Mouse (Mus musculus): Measurements from ENCODE around the gene Daam1. TPM values are rescaled to one million over a fixed set of nuclear protein-coding genes. Genes with fewer than 3 reads are reported as not detected.

The Daam1 gene
- polyA plus RNA-seq, 1 experiment from 2014 or later, result 8.5 TPM

GRCm38 (mm10) chr12:71954180-71954935 lies 123.5 kb downstream of the Daam1 start:
- DNase-seq (ENCODE audit: low spot score) (no peak), ATAC-seq (ENCODE audit: insufficient number of reproducible peaks, low FRiP score, low TSS enrichment, low read depth) (no peak)
- Histone ChIP-seq H3K4me3 (ENCODE audit: low read depth, low read length) (no peak overlapping the region), H3K4me2 (ENCODE audit: low read depth, severe bottlenecking) (no peak overlapping the region), H3K4me1 (ENCODE audit: control insufficient read depth, insufficient read depth, low read length) (no peaks in the 10 kb centered on the region), H3K9me3 (ENCODE audit: control insufficient read depth, low read length) (no peaks in the 10 kb centered on the region), H3K27me3 (ENCODE audit: control insufficient read depth, insufficient read depth, low read length) (no peaks in the 10 kb centered on the region), H3K9ac (ENCODE audit: low read length) (no peak overlapping the region), H3K36me3 (ENCODE audit: control insufficient read depth, insufficient read depth, low read length) (no peaks in the 10 kb centered on the region; the same call in 1 of the 2 replicates), H3K27ac (replicated peaks; ENCODE audit: low read depth, low read length) (no peak overlapping the region)
- WGBS, result 73% methylated on average over 5 of the region's 5 CpGs

GRCm38 (mm10) chr12:71956980-71957379 lies 126.1 kb downstream of the Daam1 start:
- Histone ChIP-seq H3K27ac (replicated peaks; ENCODE audit: low read depth, low read length) (no peak overlapping the region), H3K4me2 (ENCODE audit: low read depth, severe bottlenecking) (no peak overlapping the region), H3K9me3 (ENCODE audit: control insufficient read depth, low read length) (no peaks in the 10 kb centered on the region), H3K4me1 (ENCODE audit: control insufficient read depth, insufficient read depth, low read length) (no peaks in the 10 kb centered on the region), H3K4me3 (ENCODE audit: low read depth, low read length) (no peak overlapping the region), H3K9ac (ENCODE audit: low read length) (no peak overlapping the region), H3K27me3 (ENCODE audit: control insufficient read depth, insufficient read depth, low read length) (no peaks in the 10 kb centered on the region), H3K36me3 (ENCODE audit: control insufficient read depth, insufficient read depth, low read length) (no peaks in the 10 kb centered on the region; the same call in 1 of the 2 replicates)
- DNase-seq (ENCODE audit: low spot score) (no peak), ATAC-seq (ENCODE audit: insufficient number of reproducible peaks, low FRiP score, low TSS enrichment, low read depth) (no peak)
- 63% methylated on average over 6 of the region's 6 CpGs for WGBS

GRCm38 (mm10) chr12:71957496-71957895 lies 126.6 kb downstream of the Daam1 start:
- Histone ChIP-seq H3K36me3 (ENCODE audit: control insufficient read depth, insufficient read depth, low read length) (no peaks in the 10 kb centered on the region; the same call in 1 of the 2 replicates), H3K27ac (replicated peaks; ENCODE audit: low read depth, low read length) (no peak overlapping the region), H3K9me3 (ENCODE audit: control insufficient read depth, low read length) (no peaks in the 10 kb centered on the region), H3K4me3 (ENCODE audit: low read depth, low read length) (no peak overlapping the region), H3K4me1 (ENCODE audit: control insufficient read depth, insufficient read depth, low read length) (no peaks in the 10 kb centered on the region), H3K9ac (ENCODE audit: low read length) (no peak overlapping the region), H3K27me3 (ENCODE audit: control insufficient read depth, insufficient read depth, low read length) (no peaks in the 10 kb centered on the region), H3K4me2 (ENCODE audit: low read depth, severe bottlenecking) (no peak overlapping the region)
- 69% methylated on average over 5 of the region's 5 CpGs for WGBS
- DNase-seq (ENCODE audit: low spot score) (no peak), ATAC-seq (ENCODE audit: insufficient number of reproducible peaks, low FRiP score, low TSS enrichment, low read depth) (no peak)

- 54% methylated on average over 6 of the region's 6 CpGs for WGBS
- no peaks in the 10 kb centered on the region for H3K4me1 ChIP-seq (ENCODE audit: control insufficient read depth, insufficient read depth, low read length)
- no peaks in the 10 kb centered on the region for H3K36me3 ChIP-seq (ENCODE audit: control insufficient read depth, insufficient read depth, low read length)
- DNase-seq (ENCODE audit: low spot score) (no peak), ATAC-seq (ENCODE audit: insufficient number of reproducible peaks, low FRiP score, low TSS enrichment, low read depth) (no peak)
- no peak overlapping the region for H3K27ac ChIP-seq (replicated peaks; ENCODE audit: low read depth, low read length)
- no peak overlapping the region for H3K4me2 ChIP-seq (ENCODE audit: low read depth, severe bottlenecking)
- no peak overlapping the region for H3K4me3 ChIP-seq (ENCODE audit: low read depth, low read length)
- H3K27me3 ChIP-seq (ENCODE audit: control insufficient read depth, insufficient read depth, low read length), result no peaks in the 10 kb centered on the region
- H3K9ac ChIP-seq (ENCODE audit: low read length), result no peak overlapping the region
- H3K9me3 ChIP-seq (ENCODE audit: control insufficient read depth, low read length), result no peaks in the 10 kb centered on the region
Observed at GRCm38 (mm10) chr12:71959351-71959991, 128.6 kb downstream of the Daam1 start.

- Histone ChIP-seq H3K4me2 (ENCODE audit: low read depth, severe bottlenecking) (no peak overlapping the region), H3K27ac (replicated peaks; ENCODE audit: low read depth, low read length) (no peak overlapping the region), H3K9me3 (ENCODE audit: control insufficient read depth, low read length) (no peaks in the 10 kb centered on the region), H3K27me3 (ENCODE audit: control insufficient read depth, insufficient read depth, low read length) (no peaks in the 10 kb centered on the region), H3K4me1 (ENCODE audit: control insufficient read depth, insufficient read depth, low read length) (no peaks in the 10 kb centered on the region), H3K9ac (ENCODE audit: low read length) (no peak overlapping the region), H3K4me3 (ENCODE audit: low read depth, low read length) (no peak overlapping the region), H3K36me3 (ENCODE audit: control insufficient read depth, insufficient read depth, low read length) (no peaks in the 10 kb centered on the region)
- ATAC-seq (ENCODE audit: insufficient number of reproducible peaks, low FRiP score, low TSS enrichment, low read depth), result no peak
- WGBS, result 99% methylated on average over 3 of the region's 3 CpGs
- no peak for DNase-seq (ENCODE audit: low spot score)
Observed at GRCm38 (mm10) chr12:71961671-71962070, 130.8 kb downstream of the Daam1 start.

GRCm38 (mm10) chr12:71962616-71963015 lies 131.7 kb downstream of the Daam1 start:
- no peaks in the 10 kb centered on the region for H3K4me1 ChIP-seq (ENCODE audit: control insufficient read depth, insufficient read depth, low read length)
- 82% methylated on average over 4 of the region's 4 CpGs for WGBS

GRCm38 (mm10) chr12:71968592-71968991 lies 137.7 kb downstream of the Daam1 start:
- no peaks in the 10 kb centered on the region for H3K27me3 ChIP-seq (ENCODE audit: control insufficient read depth, insufficient read depth, low read length)
- no peaks in the 10 kb centered on the region for H3K4me1 ChIP-seq (ENCODE audit: control insufficient read depth, insufficient read depth, low read length)
- H3K9ac ChIP-seq (ENCODE audit: low read length), result no peak overlapping the region
- no peak overlapping the region for H3K4me2 ChIP-seq (ENCODE audit: low read depth, severe bottlenecking)
- ATAC-seq (ENCODE audit: insufficient number of reproducible peaks, low FRiP score, low TSS enrichment, low read depth), result no peak
- H3K36me3 ChIP-seq (ENCODE audit: control insufficient read depth, insufficient read depth, low read length), result no peaks in the 10 kb centered on the region
- 41% methylated on average over 4 of the region's 4 CpGs for WGBS
- H3K9me3 ChIP-seq (ENCODE audit: control insufficient read depth, low read length), result no peaks in the 10 kb centered on the region
- no peak overlapping the region for H3K27ac ChIP-seq (replicated peaks; ENCODE audit: low read depth, low read length)
- no peak for DNase-seq (ENCODE audit: low spot score)
- H3K4me3 ChIP-seq (ENCODE audit: low read depth, low read length), result no peak overlapping the region

More at GRCm38 (mm10) chr12:71962616-71963015, 131.7 kb downstream of the Daam1 start:
- no peaks in the 10 kb centered on the region for H3K27me3 ChIP-seq (ENCODE audit: control insufficient read depth, insufficient read depth, low read length)
- no peak overlapping the region for H3K4me2 ChIP-seq (ENCODE audit: low read depth, severe bottlenecking)
- no peak overlapping the region for H3K4me3 ChIP-seq (ENCODE audit: low read depth, low read length)
- no peaks in the 10 kb centered on the region for H3K9me3 ChIP-seq (ENCODE audit: control insufficient read depth, low read length)
- ATAC-seq (ENCODE audit: insufficient number of reproducible peaks, low FRiP score, low TSS enrichment, low read depth) (no peak), DNase-seq (ENCODE audit: low spot score) (no peak)
- no peaks in the 10 kb centered on the region for H3K36me3 ChIP-seq (ENCODE audit: control insufficient read depth, insufficient read depth, low read length)
- no peak overlapping the region for H3K9ac ChIP-seq (ENCODE audit: low read length)
- H3K27ac ChIP-seq (replicated peaks; ENCODE audit: low read depth, low read length), result no peak overlapping the region

GRCm38 (mm10) chr12:71969022-71969421 lies 138.1 kb downstream of the Daam1 start:
- no peak overlapping the region for H3K9ac ChIP-seq (ENCODE audit: low read length)
- H3K4me3 ChIP-seq (ENCODE audit: low read depth, low read length), result no peak overlapping the region
- no peaks in the 10 kb centered on the region for H3K4me1 ChIP-seq (ENCODE audit: control insufficient read depth, insufficient read depth, low read length)
- no peak overlapping the region for H3K27ac ChIP-seq (replicated peaks; ENCODE audit: low read depth, low read length)
- no peak for ATAC-seq (ENCODE audit: insufficient number of reproducible peaks, low FRiP score, low TSS enrichment, low read depth)
- no peaks in the 10 kb centered on the region for H3K9me3 ChIP-seq (ENCODE audit: control insufficient read depth, low read length)
- no peak overlapping the region for H3K4me2 ChIP-seq (ENCODE audit: low read depth, severe bottlenecking)
- H3K27me3 ChIP-seq (ENCODE audit: control insufficient read depth, insufficient read depth, low read length), result no peaks in the 10 kb centered on the region
- DNase-seq (ENCODE audit: low spot score), result no peak
- 25% methylated on average over 3 of the region's 3 CpGs for WGBS
- H3K36me3 ChIP-seq (ENCODE audit: control insufficient read depth, insufficient read depth, low read length), result no peaks in the 10 kb centered on the region

Data from limb, embryonic 11.5 days (tissue).